In genomic region chr13:19734597-19734996, GRCm38 (mm10) we compare ENCODE assay signal across 13 mouse cellular contexts. TPM values are rescaled to one million over a fixed set of nuclear protein-coding genes. Genes with fewer than 3 reads are reported as not detected.
"Had no signal": no experiment of that assay in that cellular context is flagged by ENCODE, and none has a peak within 500 bp of the region (broad histone marks: within the 10 kb centered on the region; RNA-seq: fewer than 3 reads in every experiment).

No protein-coding gene starts in this region.

- ATAC-seq: midbrain, embryonic 16.5 days had no signal

- DNase-seq: lung, adult 18-20 months; lung, embryonic 14.5 days; lung, postnatal 10 days; lung, postnatal 4 days; midbrain, embryonic 14.5 days; retina, postnatal 1 day; right cerebral cortex, postnatal 14 days; spleen, adult 18-20 months; thymus, adult 18-20 months; thymus, postnatal 14 days; thymus, postnatal 4 days had no signal

RNA-seq across cellular contexts. Expression of gene Nme8, which starts 37.0 kb away (rescaled TPM):
- total RNA-seq: megakaryocyte-erythroid progenitor cell, adult 5-6 weeks had no signal
